ENCODE assay signal across 22 mouse cellular contexts in the genomic region with DNA sequence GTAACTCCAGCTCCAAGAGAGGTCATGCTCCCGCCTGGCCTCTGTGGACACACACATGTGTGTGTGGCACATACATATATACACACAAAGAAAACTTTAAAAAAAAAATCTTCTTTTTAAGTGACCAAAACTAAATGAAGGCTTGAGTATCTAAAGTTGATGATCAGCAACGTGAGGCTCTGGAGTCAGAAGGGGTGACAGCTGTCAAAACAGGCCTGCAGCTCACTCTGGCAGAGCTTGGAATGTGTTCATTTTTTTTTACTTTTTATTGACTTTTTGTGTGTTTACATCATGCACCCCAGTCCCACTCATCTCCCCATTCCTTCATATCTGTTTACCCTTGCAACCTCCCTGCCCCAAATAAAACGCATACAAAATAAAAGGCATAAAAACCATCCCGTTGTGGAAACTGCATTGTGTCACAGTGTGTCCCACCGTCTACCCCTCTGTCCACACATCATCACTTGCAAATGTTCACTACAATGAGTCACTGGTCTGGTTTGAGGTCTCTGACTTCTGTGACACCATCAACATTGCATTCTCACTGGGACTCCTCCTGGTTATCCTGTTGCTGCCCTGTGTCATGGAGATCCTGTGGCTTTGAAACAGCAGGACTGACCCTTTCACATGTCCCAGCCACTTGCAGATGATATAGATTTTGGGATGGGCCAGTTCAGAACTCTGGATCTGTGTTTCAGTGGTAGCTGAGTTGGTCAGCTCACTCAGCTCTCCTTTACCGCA. TPM values are rescaled to one million over a fixed set of nuclear protein-coding genes. Genes with fewer than 3 reads are reported as not detected.
"Had no signal": no experiment of that assay in that cellular context is flagged by ENCODE, and none has a peak within 500 bp of the region (broad histone marks: within the 10 kb centered on the region; RNA-seq: fewer than 3 reads in every experiment).

No protein-coding gene starts in this region.

- H3K27ac ChIP-seq: lung, embryonic 15.5 days; macrophage; midbrain, embryonic 13.5 days; midbrain, embryonic 15.5 days; neural tube, embryonic 13.5 days; neural tube, embryonic 15.5 days had no signal

- ATAC-seq: lung, postnatal 0 days; midbrain, embryonic 13.5 days; midbrain, embryonic 15.5 days had no signal

- DNase-seq: lung, adult 2 months; lung, postnatal 14 days; lung, postnatal 36 days; retina, postnatal 1 day; right cerebral cortex, adult 18-20 months; right cerebral cortex, postnatal 25 days; right cerebral cortex, postnatal 4 days; spleen, adult 18-20 months; thymus, adult 18-20 months; thymus, postnatal 14 days; thymus, postnatal 36 days had no signal

- H3K36me3 ChIP-seq: lung, embryonic 15.5 days; midbrain, embryonic 13.5 days; midbrain, embryonic 15.5 days; neural tube, embryonic 13.5 days; neural tube, embryonic 15.5 days had no signal

- H3K27me3 ChIP-seq: lung, embryonic 15.5 days; megakaryocyte, embryonic 14.5 days; midbrain, embryonic 13.5 days; midbrain, embryonic 15.5 days; neural tube, embryonic 13.5 days; neural tube, embryonic 15.5 days had no signal

- H3K4me3 ChIP-seq: lung, embryonic 15.5 days; megakaryocyte, embryonic 14.5 days; midbrain, embryonic 13.5 days; midbrain, embryonic 15.5 days; neural tube, embryonic 13.5 days; neural tube, embryonic 15.5 days had no signal

RNA-seq across cellular contexts. Expression of gene Mefv, which starts 10.3 kb away (rescaled TPM):
- total RNA-seq: midbrain, postnatal 0 days had no signal
- polyA plus RNA-seq: lung, postnatal 0 days; midbrain, embryonic 11.5 days; midbrain, embryonic 13.5 days; midbrain, embryonic 15.5 days; midbrain, postnatal 0 days; neural tube, embryonic 13.5 days; neural tube, embryonic 15.5 days; stomach, embryonic 14.5 days had no signal
